Mouse (Mus musculus): ENCODE measurements around the gene Fbxo17. TPM values are rescaled to one million over a fixed set of nuclear protein-coding genes. Genes with fewer than 3 reads are reported as not detected.
"Not testable (repeated sequence)": the region's sequence is repeated elsewhere in the genome, so short reads cannot be mapped to it uniquely, and the experiment has no call there.

The Fbxo17 gene
- polyA plus RNA-seq, 1 experiment = not detected

DNA sequence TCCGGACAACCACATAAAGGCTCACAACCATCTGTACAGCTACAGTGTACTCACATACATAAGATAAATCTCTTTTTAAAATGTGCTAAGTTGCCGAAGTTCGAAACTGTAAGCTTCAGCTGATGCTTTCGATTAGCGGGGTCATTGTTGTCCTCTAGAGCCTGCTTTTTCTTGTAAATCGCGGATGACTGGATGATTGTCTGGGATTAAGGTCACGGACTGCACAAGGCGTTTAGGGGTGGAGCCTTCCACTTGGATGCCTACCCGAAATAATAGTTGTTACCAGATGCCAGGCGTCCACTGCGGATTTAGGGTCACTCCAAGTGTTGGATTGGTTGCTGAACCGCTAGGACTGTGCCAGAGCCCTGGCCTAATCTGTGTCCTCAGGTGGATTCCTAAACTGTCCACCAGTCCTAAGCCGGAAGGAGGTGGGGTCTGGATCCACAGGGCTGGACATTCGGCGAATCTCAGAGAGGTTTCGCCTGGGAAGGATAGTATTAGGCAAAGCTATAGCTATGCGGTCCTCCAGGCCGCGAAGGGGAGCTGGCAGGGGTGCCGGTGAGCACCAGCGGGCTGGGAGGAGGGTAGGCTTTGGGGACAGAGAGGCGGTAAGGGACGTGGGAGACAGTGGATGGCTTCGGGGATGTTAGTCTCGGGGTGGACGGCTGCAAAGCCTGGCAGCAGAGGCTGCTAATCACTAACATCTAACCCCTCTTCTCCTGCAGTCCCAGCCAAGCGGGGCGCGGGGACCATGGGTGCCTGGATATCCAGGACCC is 23.9 kb upstream of the Fbxo17 start, which contains the start of gene Fbxo27:
TSS of gene Fbxo27 (plus strand) at position 305 of the 776 bp plus-strand sequence.
- H3K36me3 ChIP-seq (replicated peaks; ENCODE audit: low read length) = no peaks in the 10 kb centered on the region
- peaks cover 39% of the 10 kb centered on the region for H3K27me3 ChIP-seq (replicated peaks)
- peak within 1 kb of the TSS; percentile 85 for H3K4me3 ChIP-seq (replicated peaks)
- H3K4me1 ChIP-seq = peaks cover 18% of the 10 kb centered on the region
- H3K9me3 ChIP-seq = peaks cover 27% of the 10 kb centered on the region
- TF ChIP-seq FLI1 (IDR thresholded peaks at IDR 0.05; ENCODE audit: low read length) (no peak), GATA1 (IDR thresholded peaks at IDR 0.05; ENCODE audit: borderline replicate concordance, low read length) (no peak)

DNA sequence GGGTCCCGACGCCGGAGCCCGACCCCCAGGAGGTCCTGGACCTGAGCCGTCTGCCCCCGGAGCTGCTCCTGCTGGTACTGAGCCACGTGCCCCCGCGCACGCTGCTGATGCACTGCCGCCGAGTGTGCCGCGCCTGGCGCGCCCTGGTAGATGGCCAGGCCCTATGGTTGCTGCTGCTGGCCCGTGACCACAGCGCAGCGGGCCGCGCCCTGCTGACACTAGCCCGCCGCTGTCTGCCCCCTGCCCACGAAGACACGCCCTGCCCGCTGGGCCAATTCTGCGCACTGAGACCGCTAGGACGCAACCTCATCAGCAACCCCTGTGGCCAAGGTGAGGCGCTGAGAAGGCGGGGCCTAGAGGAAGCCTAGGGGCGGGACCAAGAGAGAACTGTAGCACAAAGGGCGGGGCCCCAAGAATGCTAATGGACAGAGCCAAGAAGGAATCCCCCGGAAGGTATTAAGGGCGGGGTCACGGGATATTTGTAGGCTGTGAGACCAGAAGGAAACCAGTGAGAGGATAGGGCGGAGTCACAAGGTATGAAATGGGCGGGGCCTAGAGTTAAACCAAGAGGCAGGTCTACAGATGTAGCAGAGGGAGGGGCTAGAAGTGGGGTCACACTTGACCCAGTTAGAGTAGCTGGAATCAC is 23.2 kb upstream of the Fbxo17 start:
- peaks cover 18% of the 10 kb centered on the region for H3K4me1 ChIP-seq
- TF ChIP-seq FLI1 (IDR thresholded peaks at IDR 0.05; ENCODE audit: low read length) = no peak
- peaks cover 42% of the 10 kb centered on the region for H3K27me3 ChIP-seq (replicated peaks)
- peaks cover 33% of the 10 kb centered on the region for H3K9me3 ChIP-seq
- peak overlapping the region; percentile 85 for H3K4me3 ChIP-seq (replicated peaks)
- H3K36me3 ChIP-seq (replicated peaks; ENCODE audit: low read length) = no peaks in the 10 kb centered on the region

DNA sequence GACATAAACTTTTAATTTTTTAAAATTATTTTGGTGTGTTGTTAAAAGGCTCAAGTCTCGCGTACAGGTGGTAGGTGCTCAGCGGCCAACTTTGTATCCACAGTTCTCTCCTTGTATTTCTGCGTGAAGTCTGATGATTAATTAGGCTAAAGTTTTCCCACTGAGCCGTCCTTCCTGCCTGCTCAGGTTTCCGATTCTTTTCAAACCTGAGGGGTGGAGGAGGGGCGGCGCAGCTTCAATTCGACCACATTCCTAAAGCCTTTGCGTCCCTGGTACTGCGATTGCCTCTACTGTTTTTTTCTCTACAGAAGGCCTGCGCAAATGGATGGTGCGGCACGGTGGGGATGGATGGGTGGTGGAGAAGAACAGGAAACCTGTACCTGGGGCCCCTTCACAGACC is 22.2 kb upstream of the Fbxo17 start:
- Histone ChIP-seq H3K36me3 (replicated peaks; ENCODE audit: low read length) (no peaks in the 10 kb centered on the region), H3K27me3 (replicated peaks) (peaks cover 46% of the 10 kb centered on the region), H3K4me3 (replicated peaks) (peak overlapping the region; percentile 38), H3K4me1 (peaks cover 18% of the 10 kb centered on the region), H3K9me3 (peaks cover 37% of the 10 kb centered on the region)
- TF ChIP-seq GATA1 (IDR thresholded peaks at IDR 0.05; ENCODE audit: borderline replicate concordance, low read length) (no peak), FLI1 (IDR thresholded peaks at IDR 0.05; ENCODE audit: low read length) (no peak)

DNA sequence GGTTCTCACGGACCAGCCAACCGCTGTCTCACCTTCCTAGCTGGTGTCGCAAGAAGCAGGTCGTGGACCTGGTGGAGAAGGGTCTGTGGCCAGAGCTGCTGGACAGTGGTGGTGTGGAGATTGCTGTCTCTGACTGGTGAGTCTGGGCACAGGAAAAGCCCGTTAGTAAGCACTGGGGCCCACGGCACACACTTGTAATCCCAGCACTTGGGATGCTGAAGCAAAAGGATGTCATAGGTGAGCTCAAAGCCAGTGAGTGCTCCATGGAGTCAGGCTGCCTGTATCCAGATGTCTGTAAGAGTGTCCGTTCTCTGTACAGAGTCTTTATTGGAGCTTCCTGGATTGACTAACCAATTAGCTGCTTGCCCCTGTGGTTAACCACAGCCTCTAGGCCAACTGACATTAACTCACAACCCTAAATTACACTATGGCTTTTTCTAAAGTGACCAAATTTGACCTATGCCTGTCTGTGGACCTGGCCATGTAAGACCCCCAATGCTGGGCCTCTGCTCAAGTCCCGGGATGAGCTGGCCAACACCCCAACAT is 21.6 kb upstream of the Fbxo17 start:
- peaks cover 39% of the 10 kb centered on the region for H3K9me3 ChIP-seq
- H3K4me3 ChIP-seq (replicated peaks) = peak overlapping the region; percentile 64
- no peak for TF ChIP-seq GATA1 (IDR thresholded peaks at IDR 0.05; ENCODE audit: borderline replicate concordance, low read length)
- no peak for TF ChIP-seq FLI1 (IDR thresholded peaks at IDR 0.05; ENCODE audit: low read length)
- no peaks in the 10 kb centered on the region for H3K36me3 ChIP-seq (replicated peaks; ENCODE audit: low read length)
- H3K27me3 ChIP-seq (replicated peaks) = peaks cover 45% of the 10 kb centered on the region
- peaks cover 18% of the 10 kb centered on the region for H3K4me1 ChIP-seq

DNA sequence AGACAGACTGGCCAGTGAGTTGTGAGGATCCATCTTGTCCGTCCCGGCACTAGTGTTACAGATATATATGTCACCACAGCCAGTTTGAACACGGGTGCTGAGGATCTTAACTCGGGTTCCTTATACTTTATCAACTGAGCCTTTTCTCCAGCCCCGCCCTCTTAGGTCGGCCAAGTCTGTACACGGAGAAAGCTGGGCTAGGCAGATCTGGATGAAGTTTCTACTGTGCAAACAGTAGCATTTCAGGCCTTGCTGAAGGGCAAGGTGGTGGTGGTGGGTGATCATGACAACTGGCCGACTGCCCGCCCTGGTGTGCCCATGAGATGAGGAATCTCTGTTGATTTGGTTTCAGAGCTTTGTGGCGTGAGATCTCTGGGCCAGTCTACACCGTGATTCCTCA is 19.3 kb upstream of the Fbxo17 start:
- Histone ChIP-seq H3K4me3 (replicated peaks) (no peak overlapping the region), H3K27me3 (replicated peaks) (peaks cover 37% of the 10 kb centered on the region), H3K4me1 (peaks cover 18% of the 10 kb centered on the region), H3K36me3 (replicated peaks; ENCODE audit: low read length) (no peaks in the 10 kb centered on the region), H3K9me3 (peaks cover 47% of the 10 kb centered on the region)
- TF ChIP-seq FLI1 (IDR thresholded peaks at IDR 0.05; ENCODE audit: low read length) (no peak), GATA1 (IDR thresholded peaks at IDR 0.05; ENCODE audit: borderline replicate concordance, low read length) (no peak)

DNA sequence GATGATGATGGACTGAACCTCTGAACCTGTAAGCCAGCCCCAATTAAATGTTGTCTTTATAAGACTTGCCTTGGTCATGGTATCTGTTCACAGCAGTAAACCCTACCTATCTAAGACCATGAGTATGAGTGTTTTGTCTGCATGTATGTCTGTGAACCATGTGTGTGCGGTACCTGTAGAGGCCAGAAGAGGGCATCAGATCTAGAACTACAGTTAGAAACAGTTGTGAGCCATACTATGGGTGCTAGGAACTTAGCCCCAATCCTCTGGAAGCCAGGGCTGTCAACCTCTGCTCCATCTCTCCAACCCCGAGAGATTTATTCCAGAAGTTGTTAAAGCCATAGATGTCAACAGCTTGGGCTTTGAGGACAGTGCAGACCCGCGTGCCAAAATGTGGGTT is 16.3 kb upstream of the Fbxo17 start:
- Histone ChIP-seq H3K4me1 (peaks cover 2% of the 10 kb centered on the region), H3K27me3 (replicated peaks) (peaks cover 17% of the 10 kb centered on the region), H3K9me3 (peaks cover 29% of the 10 kb centered on the region), H3K4me3 (replicated peaks) (no peak overlapping the region), H3K36me3 (replicated peaks; ENCODE audit: low read length) (no peaks in the 10 kb centered on the region)
- no peak for TF ChIP-seq FLI1 (IDR thresholded peaks at IDR 0.05; ENCODE audit: low read length)
- TF ChIP-seq GATA1 (IDR thresholded peaks at IDR 0.05; ENCODE audit: borderline replicate concordance, low read length) = no peak

DNA sequence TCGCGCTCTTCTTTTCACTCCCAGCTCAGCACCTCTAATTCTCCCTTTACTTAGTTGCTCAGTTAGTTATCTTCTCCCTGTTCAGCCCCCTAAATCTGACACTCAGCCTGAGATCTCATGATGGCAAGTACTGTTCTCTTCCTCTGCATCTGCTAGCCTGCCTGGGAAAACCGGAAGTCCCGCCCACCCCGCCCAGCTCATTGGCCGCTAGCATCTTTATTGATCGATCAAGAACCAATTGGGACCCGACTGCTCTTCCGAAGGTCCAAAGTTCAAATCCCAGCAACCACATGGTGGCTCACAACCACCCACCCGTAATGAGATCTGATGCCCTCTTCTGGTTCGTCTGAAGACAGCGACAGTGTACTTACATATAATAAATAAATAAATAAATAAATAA is 15.3 kb upstream of the Fbxo17 start:
- not testable (repeated sequence) for H3K4me1 ChIP-seq; H3K4me3 ChIP-seq (replicated peaks); H3K36me3 ChIP-seq (replicated peaks; ENCODE audit: low read length)
- Histone ChIP-seq H3K27me3 (replicated peaks) (peaks cover 15% of the 10 kb centered on the region), H3K9me3 (peaks cover 28% of the 10 kb centered on the region)

DNA sequence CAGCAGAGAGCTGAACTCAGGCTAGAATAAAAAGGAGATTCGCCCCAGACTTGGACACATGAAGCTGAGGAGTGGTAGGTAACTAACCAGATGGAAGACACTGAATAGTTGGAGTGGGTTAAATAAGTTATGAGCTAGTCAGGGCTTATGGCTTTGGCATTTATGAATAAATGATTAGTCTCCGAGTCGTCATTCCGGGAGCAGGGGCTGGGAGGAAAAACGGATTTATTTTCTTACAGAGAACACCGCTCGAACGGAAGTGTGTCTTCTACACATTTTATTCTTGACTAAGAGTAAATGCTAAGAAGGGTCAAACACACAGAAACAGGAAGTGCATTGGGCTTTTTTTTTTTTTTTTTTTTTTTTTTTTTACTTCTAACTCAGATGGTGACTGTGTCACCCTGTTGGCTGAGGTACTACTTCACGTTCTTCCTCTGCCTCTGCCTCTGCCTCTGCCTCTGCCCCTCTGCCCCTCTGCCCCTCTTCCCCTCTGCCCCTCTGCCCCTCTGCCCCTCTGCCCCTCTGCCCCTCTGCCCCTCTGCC is 13.9 kb upstream of the Fbxo17 start:
- H3K4me1 ChIP-seq = no peaks in the 10 kb centered on the region
- peaks cover 32% of the 10 kb centered on the region for H3K9me3 ChIP-seq
- H3K36me3 ChIP-seq (replicated peaks; ENCODE audit: low read length) = no peaks in the 10 kb centered on the region
- H3K27me3 ChIP-seq (replicated peaks) = peaks cover 11% of the 10 kb centered on the region
- H3K4me3 ChIP-seq (replicated peaks) = no peak overlapping the region
- TF ChIP-seq GATA1 (IDR thresholded peaks at IDR 0.05; ENCODE audit: borderline replicate concordance, low read length) (no peak), FLI1 (IDR thresholded peaks at IDR 0.05; ENCODE audit: low read length) (no peak)

DNA sequence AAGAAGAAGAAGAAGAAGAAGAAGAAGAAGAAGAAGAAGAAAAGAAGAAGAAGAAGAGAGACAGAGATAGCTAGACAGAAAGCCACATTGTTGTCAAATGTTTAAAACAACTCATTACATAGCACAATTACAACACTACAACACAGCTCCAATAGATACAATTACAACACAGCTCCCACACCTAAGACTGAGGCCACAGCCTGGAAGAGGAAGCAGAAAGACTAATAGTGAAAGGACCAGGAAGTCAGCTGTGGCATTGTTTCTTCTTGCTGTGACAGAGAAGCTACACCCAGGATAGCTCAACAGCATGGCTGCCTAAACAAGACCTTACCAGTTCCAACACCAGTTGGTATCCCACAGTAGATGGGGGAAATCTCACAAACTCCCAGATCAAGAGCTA is 7.2 kb upstream of the Fbxo17 start:
- peaks cover 15% of the 10 kb centered on the region for H3K9me3 ChIP-seq
- H3K4me3 ChIP-seq (replicated peaks) = no peak overlapping the region
- no peaks in the 10 kb centered on the region for H3K4me1 ChIP-seq
- H3K27me3 ChIP-seq (replicated peaks) = peaks cover 6% of the 10 kb centered on the region
- TF ChIP-seq GATA1 (IDR thresholded peaks at IDR 0.05; ENCODE audit: borderline replicate concordance, low read length) (no peak), FLI1 (IDR thresholded peaks at IDR 0.05; ENCODE audit: low read length) (no peak)
- H3K36me3 ChIP-seq (replicated peaks; ENCODE audit: low read length) = no peaks in the 10 kb centered on the region

DNA sequence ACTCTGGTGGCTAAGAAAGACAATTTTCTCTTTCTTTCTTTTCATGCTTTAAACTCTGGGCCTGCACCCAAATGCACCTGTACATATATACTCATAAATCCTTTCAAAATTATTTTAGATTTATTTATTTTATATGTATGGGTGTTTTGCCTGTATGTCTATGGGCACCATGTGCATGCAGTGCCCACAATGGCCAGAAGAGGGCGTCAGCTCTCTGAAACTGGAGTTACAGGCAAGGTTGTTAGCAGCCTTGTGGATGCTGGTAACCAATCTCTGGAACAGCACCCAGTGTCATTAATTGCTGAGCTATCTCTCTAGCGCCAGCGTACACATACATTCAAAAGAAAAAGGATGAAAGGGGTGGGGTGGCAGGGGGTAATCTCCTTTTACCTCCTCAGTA is 5.6 kb upstream of the Fbxo17 start:
- TF ChIP-seq GATA1 (IDR thresholded peaks at IDR 0.05; ENCODE audit: borderline replicate concordance, low read length) = no peak
- TF ChIP-seq FLI1 (IDR thresholded peaks at IDR 0.05; ENCODE audit: low read length) = no peak
- Histone ChIP-seq H3K27me3 (replicated peaks) (peaks cover 20% of the 10 kb centered on the region), H3K4me1 (no peaks in the 10 kb centered on the region), H3K9me3 (peaks cover 19% of the 10 kb centered on the region), H3K4me3 (replicated peaks) (no peak overlapping the region), H3K36me3 (replicated peaks; ENCODE audit: low read length) (no peaks in the 10 kb centered on the region)

Measured in megakaryocyte, embryonic 14.5 days (primary cell).